Mouse (Mus musculus): ENCODE results near the gene Prmt9. TPM values are rescaled to one million over a fixed set of nuclear protein-coding genes. Genes with fewer than 3 reads are reported as not detected.

Prmt9 gene
- polyA plus RNA-seq, 1 experiment from 2014 or later = 9.3 TPM

- no peak for ATAC-seq
- WGBS = 89% methylated on average over 1 of the region's 1 CpGs
- no peak overlapping the region for H3K27ac ChIP-seq (ENCODE audit: low read depth, low read length)
These were observed 10.9 kb upstream of the Prmt9 start for GRCm38 (mm10) chr8:77538256-77538655.

GRCm38 (mm10) chr8:77543152-77543777 lies 5.9 kb upstream of the Prmt9 start:
- H3K4me1 ChIP-seq (replicated peaks; ENCODE audit: control insufficient read depth, insufficient read depth, low read length) = no peaks in the 10 kb centered on the region
- WGBS = 78% methylated on average over 6 of the region's 6 CpGs
- no peak overlapping the region for H3K4me2 ChIP-seq (replicated peaks; ENCODE audit: low read depth)
- no peaks in the 10 kb centered on the region for H3K9me3 ChIP-seq (ENCODE audit: control insufficient read depth)
- no peak overlapping the region for H3K9ac ChIP-seq (ENCODE audit: low read depth, low read length)
- H3K27ac ChIP-seq (ENCODE audit: low read depth, low read length) = no peak overlapping the region
- TF ChIP-seq CTCF (IDR thresholded peaks at IDR 0.05; ENCODE audit: low read depth) = no peak
- H3K27me3 ChIP-seq (replicated peaks; ENCODE audit: control insufficient read depth, insufficient read depth, low read length) = no peaks in the 10 kb centered on the region
- H3K4me3 ChIP-seq (ENCODE audit: low read depth, low read length) = no peak overlapping the region
- no peaks in the 10 kb centered on the region for H3K36me3 ChIP-seq (ENCODE audit: control insufficient read depth, insufficient read depth)
- ATAC-seq = no peak

More at GRCm38 (mm10) chr8:77538256-77538655, 10.9 kb upstream of the Prmt9 start:
- no peaks in the 10 kb centered on the region for H3K4me1 ChIP-seq (replicated peaks; ENCODE audit: control insufficient read depth, insufficient read depth, low read length)
- H3K4me2 ChIP-seq (replicated peaks; ENCODE audit: low read depth) = no peak overlapping the region
- no peaks in the 10 kb centered on the region for H3K9me3 ChIP-seq (ENCODE audit: control insufficient read depth)
- no peak overlapping the region for H3K9ac ChIP-seq (ENCODE audit: low read depth, low read length)
- TF ChIP-seq CTCF (IDR thresholded peaks at IDR 0.05; ENCODE audit: low read depth) = no peak
- H3K36me3 ChIP-seq (ENCODE audit: control insufficient read depth, insufficient read depth) = no peaks in the 10 kb centered on the region
- H3K4me3 ChIP-seq (ENCODE audit: low read depth, low read length) = no peak overlapping the region
- H3K27me3 ChIP-seq (replicated peaks; ENCODE audit: control insufficient read depth, insufficient read depth, low read length) = no peaks in the 10 kb centered on the region

- H3K27ac ChIP-seq (ENCODE audit: low read depth, low read length) = no peak overlapping the region
- no peak overlapping the region for H3K4me3 ChIP-seq (ENCODE audit: low read depth, low read length)
- no peak overlapping the region for H3K4me2 ChIP-seq (replicated peaks; ENCODE audit: low read depth)
- no peak overlapping the region for H3K9ac ChIP-seq (ENCODE audit: low read depth, low read length)
- H3K36me3 ChIP-seq (ENCODE audit: control insufficient read depth, insufficient read depth) = no peaks in the 10 kb centered on the region
- 70% methylated on average over 3 of the region's 3 CpGs for WGBS
- H3K27me3 ChIP-seq (replicated peaks; ENCODE audit: control insufficient read depth, insufficient read depth, low read length) = no peaks in the 10 kb centered on the region
- H3K9me3 ChIP-seq (ENCODE audit: control insufficient read depth) = no peaks in the 10 kb centered on the region
- no peak for TF ChIP-seq CTCF (IDR thresholded peaks at IDR 0.05; ENCODE audit: low read depth)
- no peaks in the 10 kb centered on the region for H3K4me1 ChIP-seq (replicated peaks; ENCODE audit: control insufficient read depth, insufficient read depth, low read length)
- ATAC-seq = no peak
These were observed 4.8 kb upstream of the Prmt9 start for GRCm38 (mm10) chr8:77544428-77544827.

GRCm38 (mm10) chr8:77545616-77546015 lies 3.6 kb upstream of the Prmt9 start:
- H3K4me1 ChIP-seq (replicated peaks; ENCODE audit: control insufficient read depth, insufficient read depth, low read length) = no peaks in the 10 kb centered on the region
- H3K4me3 ChIP-seq (ENCODE audit: low read depth, low read length) = no peak overlapping the region
- no peak overlapping the region for H3K27ac ChIP-seq (ENCODE audit: low read depth, low read length)
- no peaks in the 10 kb centered on the region for H3K9me3 ChIP-seq (ENCODE audit: control insufficient read depth)
- H3K36me3 ChIP-seq (ENCODE audit: control insufficient read depth, insufficient read depth) = no peaks in the 10 kb centered on the region
- no peak for ATAC-seq
- no peak overlapping the region for H3K4me2 ChIP-seq (replicated peaks; ENCODE audit: low read depth)
- H3K27me3 ChIP-seq (replicated peaks; ENCODE audit: control insufficient read depth, insufficient read depth, low read length) = no peaks in the 10 kb centered on the region
- no peak for TF ChIP-seq CTCF (IDR thresholded peaks at IDR 0.05; ENCODE audit: low read depth)
- WGBS = 81% methylated on average over 4 of the region's 4 CpGs
- H3K9ac ChIP-seq (ENCODE audit: low read depth, low read length) = no peak overlapping the region

- H3K4me1 ChIP-seq (replicated peaks; ENCODE audit: control insufficient read depth, insufficient read depth, low read length) = no peaks in the 10 kb centered on the region
- no peaks in the 10 kb centered on the region for H3K27me3 ChIP-seq (replicated peaks; ENCODE audit: control insufficient read depth, insufficient read depth, low read length)
- WGBS = 13% methylated on average over 7 of the region's 7 CpGs
- H3K27ac ChIP-seq (ENCODE audit: low read depth, low read length) = peak overlapping the region; percentile 89
- peak; percentile 87 for TF ChIP-seq CTCF (IDR thresholded peaks at IDR 0.05; ENCODE audit: low read depth)
- no peaks in the 10 kb centered on the region for H3K9me3 ChIP-seq (ENCODE audit: control insufficient read depth)
- peak overlapping the region; percentile 87 for H3K4me3 ChIP-seq (ENCODE audit: low read depth, low read length)
- H3K9ac ChIP-seq (ENCODE audit: low read depth, low read length) = peak overlapping the region; percentile 86
- peaks cover 26% of the 10 kb centered on the region for H3K36me3 ChIP-seq (ENCODE audit: control insufficient read depth, insufficient read depth)
- no peak for ATAC-seq
- H3K4me2 ChIP-seq (replicated peaks; ENCODE audit: low read depth) = peak overlapping the region; percentile 93
These were observed 834 bp downstream of the Prmt9 start for GRCm38 (mm10) chr8:77549881-77550580.

- H3K9ac ChIP-seq (ENCODE audit: low read depth, low read length) = no peak overlapping the region
- H3K27me3 ChIP-seq (replicated peaks; ENCODE audit: control insufficient read depth, insufficient read depth, low read length) = no peaks in the 10 kb centered on the region
- no peak for TF ChIP-seq CTCF (IDR thresholded peaks at IDR 0.05; ENCODE audit: low read depth)
- no peak overlapping the region for H3K27ac ChIP-seq (ENCODE audit: low read depth, low read length)
- H3K4me3 ChIP-seq (ENCODE audit: low read depth, low read length) = no peak overlapping the region
- H3K4me2 ChIP-seq (replicated peaks; ENCODE audit: low read depth) = no peak overlapping the region
- H3K4me1 ChIP-seq (replicated peaks; ENCODE audit: control insufficient read depth, insufficient read depth, low read length) = no peaks in the 10 kb centered on the region
- H3K36me3 ChIP-seq (ENCODE audit: control insufficient read depth, insufficient read depth) = peaks cover 44% of the 10 kb centered on the region
- 99% methylated on average over 3 of the region's 3 CpGs for WGBS
- no peak for ATAC-seq
- H3K9me3 ChIP-seq (ENCODE audit: control insufficient read depth) = no peaks in the 10 kb centered on the region
These were observed 3.3 kb downstream of the Prmt9 start for GRCm38 (mm10) chr8:77552491-77552890.
